Mouse (Mus musculus) c-Kit-positive CD71-positive TER-119-negative erythroid progenitor cells, embryonic 14.5 days (primary cell): ENCODE results near the gene B830017H08Rik.

Experiments used
- DNase-seq: peaks from one replicate; pipeline ENCODE4 v3.0.0-alpha.2; 2013; ENCODE audit warnings: low read depth

The B830017H08Rik gene

GRCm38 (mm10) chr16:17851331-17851730 lies 18.4 kb downstream of the B830017H08Rik start:
- DNase-seq, result no peak

- no peak for DNase-seq
Observed at GRCm38 (mm10) chr16:17851860-17852259, 18.9 kb downstream of the B830017H08Rik start.

GRCm38 (mm10) chr16:17853263-17853662 lies 20.3 kb downstream of the B830017H08Rik start:
- no peak for DNase-seq

GRCm38 (mm10) chr16:17857157-17857556 lies 24.2 kb downstream of the B830017H08Rik start:
- DNase-seq, result no peak

- DNase-seq, result peak; percentile 38
Observed at GRCm38 (mm10) chr16:17858592-17858991, 25.7 kb downstream of the B830017H08Rik start.

GRCm38 (mm10) chr16:17865293-17865692 lies 32.4 kb downstream of the B830017H08Rik start:
- DNase-seq, result no peak

GRCm38 (mm10) chr16:17865770-17866169 lies 32.8 kb downstream of the B830017H08Rik start:
- no peak for DNase-seq

GRCm38 (mm10) chr16:17871248-17871647 lies 38.3 kb downstream of the B830017H08Rik start:
- DNase-seq, result peak; percentile 65

GRCm38 (mm10) chr16:17872995-17873394 lies 40.1 kb downstream of the B830017H08Rik start:
- DNase-seq, result no peak

- DNase-seq, result no peak
Observed at GRCm38 (mm10) chr16:17875174-17875573, 42.3 kb downstream of the B830017H08Rik start.

- no peak for DNase-seq
Observed at GRCm38 (mm10) chr16:17876096-17876495, 43.2 kb downstream of the B830017H08Rik start.

- DNase-seq, result no peak
Observed at GRCm38 (mm10) chr16:17879571-17879970, 46.6 kb downstream of the B830017H08Rik start.

- no peak for DNase-seq
Observed at GRCm38 (mm10) chr16:17882196-17882595, 49.3 kb downstream of the B830017H08Rik start.

- no peak for DNase-seq
Observed at GRCm38 (mm10) chr16:17884116-17884515, 51.2 kb downstream of the B830017H08Rik start.
